Mouse (Mus musculus) cerebellum, postnatal 4 days (tissue): ENCODE results near the gene Diras1.

Source experiments
- DNase-seq, 2 experiments: peaks; one replicate each; pipeline ENCODE4 v3.0.0; 2022; ENCODE audit warnings: low spot score in 2 of 2, mixed read lengths in 1 of 2

Gene Diras1

GRCm38 (mm10) chr10:81029031-81029430, 3.6 kb upstream of the Diras1 start:
- DNase-seq = no peak

GRCm38 (mm10) chr10:81028219-81028618, 2.8 kb upstream of the Diras1 start:
- no peak for DNase-seq

GRCm38 (mm10) chr10:81027331-81027730, 1.9 kb upstream of the Diras1 start:
- DNase-seq = no peak

GRCm38 (mm10) chr10:81026857-81027256, 1.4 kb upstream of the Diras1 start:
- DNase-seq = no peak

GRCm38 (mm10) chr10:81025047-81025621, 328 bp downstream of the Diras1 start:
- DNase-seq = no peak

- no peak for DNase-seq
Measured at GRCm38 (mm10) chr10:81024346-81024937, 1.0 kb downstream of the Diras1 start.

- DNase-seq = no peak
Measured at GRCm38 (mm10) chr10:81022744-81023143, 2.7 kb downstream of the Diras1 start.

- no peak for DNase-seq
Measured at GRCm38 (mm10) chr10:81021547-81022110, 3.8 kb downstream of the Diras1 start.

- no peak for DNase-seq
Measured at GRCm38 (mm10) chr10:81020207-81020606, 5.3 kb downstream of the Diras1 start.

- DNase-seq = no peak
Measured at GRCm38 (mm10) chr10:81019687-81020086, 5.8 kb downstream of the Diras1 start.

GRCm38 (mm10) chr10:81018326-81018725, 7.1 kb downstream of the Diras1 start:
- DNase-seq = no peak

GRCm38 (mm10) chr10:81016645-81017044, 8.8 kb downstream of the Diras1 start:
- DNase-seq = peak in 1 of 2 experiments; percentile 72

- no peak for DNase-seq
Measured at GRCm38 (mm10) chr10:81015666-81016065, 9.8 kb downstream of the Diras1 start.

GRCm38 (mm10) chr10:81014393-81015384, 10.8 kb downstream of the Diras1 start, which contains the start of gene Gng7:
Gene Gng7 (minus strand): TSS chr10:81014945.
- DNase-seq = peak; percentile 92 to 97

GRCm38 (mm10) chr10:81010851-81011250, 14.6 kb downstream of the Diras1 start:
- DNase-seq = no peak

- no peak for DNase-seq
Measured at GRCm38 (mm10) chr10:81007240-81007639, 18.2 kb downstream of the Diras1 start.

- DNase-seq = no peak
Measured at GRCm38 (mm10) chr10:81006005-81006677, 19.3 kb downstream of the Diras1 start.

- DNase-seq = no peak
Measured at GRCm38 (mm10) chr10:81001161-81001560, 24.3 kb downstream of the Diras1 start.

- no peak for DNase-seq
Measured at GRCm38 (mm10) chr10:81000197-81001062, 25.0 kb downstream of the Diras1 start.

- DNase-seq = peak; percentile 80 to 92
Measured at GRCm38 (mm10) chr10:80999362-81000196, 25.9 kb downstream of the Diras1 start.
